ENCODE assay signal across 1 mouse cellular context in genomic region chr15:81803425-81803951, GRCm38 (mm10).
TF ChIP-seq lines count a peak whose summit lies in the region.

No protein-coding gene starts in this region.

TF ChIP-seq in MEL, 35 proteins besides CTCF, POLR2A, EP300 and RAD21:
- no peak for TF ChIP-seq ZKSCAN1 (IDR thresholded peaks at IDR 0.05; ENCODE audit: low read depth, low read length)
- peak; percentile 48 for TF ChIP-seq TAL1 (IDR thresholded peaks at IDR 0.05; ENCODE audit: low read length)
- TF ChIP-seq TCF12 (IDR thresholded peaks at IDR 0.05; ENCODE audit: low read depth, low read length), result peak; percentile 40
- TF ChIP-seq RCOR1 (IDR thresholded peaks at IDR 0.05; ENCODE audit: low read depth, low read length), result no peak
- no peak for TF ChIP-seq SIN3A (IDR thresholded peaks at IDR 0.05; ENCODE audit: low read length)
- TF ChIP-seq MYC (IDR thresholded peaks at IDR 0.05; ENCODE audit: low read depth, low read length), result 0 out of 2 replicates have a peak, but pooled peaks have one; percentile 28
